Mouse (Mus musculus): ENCODE measurements around the gene Zfp106. TPM values are rescaled to one million over a fixed set of nuclear protein-coding genes. Genes with fewer than 3 reads are reported as not detected.

Gene Zfp106
- polyA plus RNA-seq, 1 experiment from 2014 or later: 75.0 TPM

GRCm38 (mm10) chr2:120460216-120460615 is 103.4 kb downstream of the Zfp106 start:
- H3K4me2 ChIP-seq: no peak overlapping the region
- no peak overlapping the region for H3K9ac ChIP-seq (ENCODE audit: low read depth, low read length)
- H3K4me3 ChIP-seq (ENCODE audit: low read depth, low read length): no peak overlapping the region
- no peaks in the 10 kb centered on the region for H3K36me3 ChIP-seq (ENCODE audit: control insufficient read depth, insufficient read depth, low read length)
- 87% methylated on average over 4 of the region's 4 CpGs for WGBS
- no peaks in the 10 kb centered on the region for H3K9me3 ChIP-seq (ENCODE audit: control insufficient read depth, low read length)
- no peaks in the 10 kb centered on the region for H3K27me3 ChIP-seq (replicated peaks; ENCODE audit: control insufficient read depth, insufficient read depth, low read length)
- ATAC-seq (replicated peaks; ENCODE audit: low FRiP score): no peak
- no peaks in the 10 kb centered on the region; the same call in 1 of the 2 replicates for H3K4me1 ChIP-seq (replicated peaks; ENCODE audit: control insufficient read depth, insufficient read depth, low read length)
- no peak for DNase-seq (ENCODE audit: low spot score)
- no peak overlapping the region for H3K27ac ChIP-seq (ENCODE audit: low read depth, low read length)

Other genes with a start within 250 kb of the Zfp106 start
- gene Pla2g4f, start 249.7 kb downstream of the Zfp106 start, polyA plus RNA-seq (2014; fragmentation: Nextera tagmentation; extraction: Ambion mirVana): 0.10 TPM in 1 of 2 replicates, not detected in the other
- gene Vps39, start 210.7 kb downstream of the Zfp106 start, polyA plus RNA-seq (2014; fragmentation: Nextera tagmentation; extraction: Ambion mirVana): 15.5 and 19.8 TPM in 2 replicates
- gene Ganc, start 159.9 kb downstream of the Zfp106 start, polyA plus RNA-seq (2014; fragmentation: Nextera tagmentation; extraction: Ambion mirVana): 7.8 and 8.5 TPM in 2 replicates
- gene Tmem87a, start 159.7 kb downstream of the Zfp106 start, polyA plus RNA-seq (2014; fragmentation: Nextera tagmentation; extraction: Ambion mirVana): 7.1 and 9.2 TPM in 2 replicates
- gene Capn3, start 107.8 kb downstream of the Zfp106 start, polyA plus RNA-seq (2014; fragmentation: Nextera tagmentation; extraction: Ambion mirVana): 6.3 and 7.5 TPM in 2 replicates
- gene Snap23, start 3.8 kb upstream of the Zfp106 start, polyA plus RNA-seq (2014; fragmentation: Nextera tagmentation; extraction: Ambion mirVana): 74.2 and 76.5 TPM in 2 replicates
- gene Haus2, start 45.5 kb upstream of the Zfp106 start, polyA plus RNA-seq (2014; fragmentation: Nextera tagmentation; extraction: Ambion mirVana): 30.6 and 31.2 TPM in 2 replicates
- gene Lrrc57, start 45.7 kb upstream of the Zfp106 start, polyA plus RNA-seq (2014; fragmentation: Nextera tagmentation; extraction: Ambion mirVana): 17.2 and 24.2 TPM in 2 replicates
- 3.0 and 3.5 TPM in 2 replicates for gene Stard9, start 65.3 kb upstream of the Zfp106 start, polyA plus RNA-seq (2014; fragmentation: Nextera tagmentation; extraction: Ambion mirVana)

Data from liver, embryonic 11.5 days (tissue).